Mouse (Mus musculus) stomach, postnatal 0 days (tissue): ENCODE measurements around the gene Ccdc62.

Source experiments
- CTCF ChIP-seq: IDR thresholded peaks from 2 replicates; pipeline ENCODE4 v1.5.1; 2016; ENCODE audit warnings: antibody characterized with exemption, low read depth, mild to moderate bottlenecking, moderate library complexity
- EP300 ChIP-seq: optimal IDR thresholded peaks from 2 replicates; pipeline ENCODE3; 2016; ENCODE audit warnings: antibody characterized with exemption

DNA sequence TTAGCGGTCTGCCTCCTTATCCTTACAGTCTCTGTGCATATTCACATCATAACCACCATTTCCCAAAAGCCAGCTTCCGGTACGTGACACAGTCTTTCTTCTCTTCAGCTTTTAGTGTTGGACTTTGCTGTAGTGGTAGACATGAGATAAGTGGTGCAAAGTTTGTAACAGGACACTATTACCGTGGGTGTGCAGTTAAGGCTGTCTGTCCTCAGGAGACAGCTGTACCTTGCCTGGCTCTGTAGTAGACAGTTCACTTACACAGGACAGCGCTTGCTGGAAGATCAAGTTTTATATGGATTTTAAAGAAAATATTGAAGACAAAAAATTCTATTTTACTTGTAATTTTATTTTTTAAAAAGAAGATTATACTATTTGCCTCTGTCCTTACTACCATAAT is 38.0 kb downstream of the Ccdc62 start:
- no peak for TF ChIP-seq CTCF
- TF ChIP-seq EP300, result no peak
